Mouse (Mus musculus) G1E (cell line): Measurements from ENCODE around the gene BC035947.

Experiments
- CTCF ChIP-seq: IDR thresholded peaks from 2 replicates; pipeline ENCODE4 v1.5.1; 2012; ENCODE audit warnings: low read depth, low read length, inconsistent platforms, mixed read lengths
- GATA1 ChIP-seq: IDR thresholded peaks from 2 replicates; pipeline ENCODE4 v1.6.1; 2012; ENCODE audit warnings: borderline replicate concordance, low read length, inconsistent platforms, mixed read lengths
- GATA2 ChIP-seq: IDR thresholded peaks from 2 replicates; pipeline ENCODE4 v1.6.1; 2012; ENCODE audit warnings: low read depth, low read length, inconsistent platforms, borderline replicate concordance
- POLR2AphosphoS5 ChIP-seq: IDR thresholded peaks from 2 replicates; pipeline ENCODE4 v1.6.1; 2012; ENCODE audit warnings: low read depth, low read length, inconsistent platforms; ENCODE audit not compliant: insufficient replicate concordance
- TAL1 ChIP-seq: conservative IDR thresholded peaks from 2 replicates; pipeline ENCODE4 v1.6.1; 2012; ENCODE audit warnings: low read depth, low read length, inconsistent platforms, mixed read lengths

GRCm38 (mm10) chr1:78510862-78511261 is 1.1 kb downstream of the BC035947 start, which contains the start of gene Mogat1:
- TF ChIP-seq CTCF = no peak
- TF ChIP-seq GATA1 = no peak
- TF ChIP-seq TAL1 = no peak
- TF ChIP-seq GATA2 = no peak
- TF ChIP-seq POLR2AphosphoS5 = no peak
